Mouse (Mus musculus) thymus, adult 2 months (tissue): ENCODE measurements around the gene Zdhhc11.

Experiments used
- CTCF ChIP-seq: fragments of 200-500 bp; IDR thresholded peaks from 2 replicates; pipeline ENCODE4 v1.5.1; 2012; ENCODE audit warnings: mild to moderate bottlenecking, control low read depth, low read length, moderate library complexity, borderline replicate concordance; ENCODE audit not compliant: control insufficient read depth, poor library complexity, insufficient read depth; ENCODE audit errors: extremely low read depth
- POLR2A ChIP-seq: fragments of 200-500 bp; IDR thresholded peaks from 2 replicates; pipeline ENCODE4 v1.6.1; 2012; ENCODE audit warnings: mild to moderate bottlenecking, low read length, control low read depth, moderate library complexity; ENCODE audit not compliant: control insufficient read depth, poor library complexity, insufficient read depth; ENCODE audit errors: extremely low read depth

DNA sequence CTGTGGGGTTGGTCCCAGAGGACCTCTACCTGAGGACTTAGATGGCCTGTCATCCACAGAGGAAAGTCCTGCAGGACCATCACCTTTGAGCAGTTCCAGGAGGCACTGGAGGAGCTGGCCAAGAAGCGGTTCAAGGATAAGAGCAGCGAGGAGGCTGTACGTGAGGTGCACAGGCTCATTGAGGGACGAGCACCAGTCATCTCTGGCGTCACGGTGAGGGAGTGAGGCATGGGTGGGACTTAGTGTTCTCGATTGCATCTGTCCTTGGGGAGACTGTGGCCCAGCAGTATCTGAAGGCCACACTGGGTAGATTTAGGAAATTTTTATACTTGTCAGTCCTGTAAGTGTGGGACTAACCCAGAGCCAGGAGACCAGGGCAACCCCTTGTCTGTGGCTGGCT lies 67.0 kb downstream of the Zdhhc11 start:
- TF ChIP-seq POLR2A (no peak), CTCF (no peak)
